Mouse (Mus musculus) T-helper 1 cell (primary cell): ENCODE data around the gene Nlrp6.
"Not testable (repeated sequence)": the region's sequence is repeated elsewhere in the genome, so short reads cannot be mapped to it uniquely, and the experiment has no call there.

Experiments
- in situ Hi-C: fragments of 300-600 bp; cut with MboI, MseI; formaldehyde crosslinking; loops from one replicate; pipeline ENCODE4 v1.15.1; 2025; ENCODE audit warnings: high pct_unique_total_duplicates

The Nlrp6 gene

DNA sequence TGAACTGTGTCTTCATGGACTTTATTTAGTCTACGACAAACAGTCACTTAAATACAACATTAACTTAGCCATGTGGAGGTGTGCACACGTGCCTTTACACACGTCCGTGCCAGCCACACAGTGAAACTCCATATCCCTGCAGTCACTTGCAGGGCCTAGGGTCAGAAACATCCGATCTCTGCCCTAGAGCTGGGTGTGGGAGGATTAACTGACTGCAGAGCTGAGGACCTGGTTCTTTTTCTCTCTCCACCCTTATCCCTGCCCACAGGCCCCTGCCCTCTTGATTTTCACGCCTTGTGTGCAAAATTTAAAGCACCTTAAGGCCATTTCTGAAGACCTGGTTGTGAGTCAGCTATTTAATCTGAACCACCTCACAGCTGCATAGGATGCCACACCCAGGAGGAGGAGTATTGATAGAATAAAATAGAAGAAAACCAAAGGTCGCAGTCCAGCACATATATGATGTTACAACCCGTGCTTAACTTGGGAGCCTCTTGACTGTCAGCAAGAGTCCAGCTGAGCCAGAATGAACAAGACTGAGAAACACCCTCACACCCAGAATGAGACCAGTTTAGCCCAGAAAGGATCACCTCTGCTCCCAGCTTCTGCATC is at the start of gene Nlrp6:
Gene Nlrp6 (plus strand): TSS at position 485 of the 612 bp plus-strand sequence.
- in situ Hi-C loops = no loop called here

DNA sequence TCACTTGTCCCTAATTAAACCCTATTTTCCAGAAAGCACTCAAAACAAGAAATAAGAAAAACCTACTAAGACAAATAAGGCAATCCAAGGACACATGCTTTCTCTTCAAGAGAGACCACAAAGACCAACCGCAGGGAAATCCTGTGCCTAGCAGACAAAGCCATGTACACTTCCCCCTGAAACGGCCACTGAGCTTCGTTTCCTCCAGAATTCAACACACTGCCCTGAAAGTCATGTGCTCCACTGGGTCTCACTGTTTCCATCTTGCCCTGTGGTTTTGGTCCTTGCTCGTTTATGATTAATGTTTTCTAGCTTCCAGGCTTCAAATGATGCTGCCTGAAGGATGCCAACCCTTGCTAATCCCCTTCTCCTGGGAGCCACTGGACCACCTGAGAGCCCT is 46.5 kb upstream of the Nlrp6 start:
- in situ Hi-C loops = no loop called here

DNA sequence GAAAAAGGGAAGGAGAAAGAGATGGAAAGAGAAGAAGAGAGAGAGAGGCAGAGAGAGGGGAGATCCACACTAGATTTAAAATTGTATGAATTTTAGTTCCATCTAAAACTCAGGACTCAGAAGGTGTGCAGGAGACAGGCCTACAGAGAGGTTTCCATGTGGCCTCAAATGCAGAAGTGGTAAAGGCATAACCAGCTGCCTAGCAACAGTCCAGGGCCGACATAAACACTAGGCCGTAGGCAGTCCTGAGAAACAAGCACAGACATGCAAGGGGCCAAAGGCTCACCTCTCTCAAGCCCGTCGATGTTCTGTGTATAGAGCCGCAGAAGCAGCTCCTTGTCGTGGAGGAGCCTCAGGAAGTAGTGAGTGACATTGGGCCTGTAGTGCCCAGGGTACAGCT is 43.3 kb upstream of the Nlrp6 start:
- in situ Hi-C loops = no loop called here

DNA sequence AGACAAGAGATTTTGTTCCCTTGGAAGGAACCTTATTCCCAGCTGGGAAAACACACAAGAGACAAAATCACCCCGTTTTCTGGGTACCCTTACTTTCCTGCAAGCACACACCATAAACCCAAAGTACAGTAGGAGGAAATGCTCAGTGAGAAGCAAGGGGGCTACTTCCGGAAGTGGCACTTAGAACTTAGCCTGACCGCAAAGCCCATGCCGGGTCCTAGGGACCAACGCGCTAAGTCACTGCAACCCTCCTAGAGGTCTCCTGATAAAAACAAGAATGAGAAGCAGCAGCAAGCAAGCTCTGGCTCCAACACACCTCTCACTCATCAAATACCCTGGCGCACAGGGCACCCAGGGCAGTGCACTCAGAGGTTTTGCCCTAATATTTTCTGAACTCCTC is 41.3 kb upstream of the Nlrp6 start:
- in situ Hi-C loops = no loop called here

DNA sequence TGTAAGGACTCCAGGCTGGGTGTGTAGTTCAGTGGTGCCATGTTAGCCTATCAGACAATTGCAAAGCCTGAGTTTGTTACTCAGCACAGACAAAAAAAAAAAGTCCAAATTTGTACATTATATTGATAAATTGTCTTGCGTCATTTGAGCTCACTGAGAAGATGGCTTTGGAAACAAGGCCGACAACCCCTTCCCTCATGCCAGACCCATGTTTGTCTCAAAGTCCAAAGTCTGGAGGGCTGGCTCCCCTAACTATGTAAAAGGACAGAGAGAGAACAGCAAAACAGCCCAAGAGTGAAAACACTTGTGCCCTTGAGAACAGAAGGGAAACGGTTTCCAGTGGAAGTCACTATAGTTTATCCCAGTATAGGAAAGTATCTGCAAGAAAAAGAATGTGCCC is 40.3 kb upstream of the Nlrp6 start:
- in situ Hi-C loops = no loop called here

DNA sequence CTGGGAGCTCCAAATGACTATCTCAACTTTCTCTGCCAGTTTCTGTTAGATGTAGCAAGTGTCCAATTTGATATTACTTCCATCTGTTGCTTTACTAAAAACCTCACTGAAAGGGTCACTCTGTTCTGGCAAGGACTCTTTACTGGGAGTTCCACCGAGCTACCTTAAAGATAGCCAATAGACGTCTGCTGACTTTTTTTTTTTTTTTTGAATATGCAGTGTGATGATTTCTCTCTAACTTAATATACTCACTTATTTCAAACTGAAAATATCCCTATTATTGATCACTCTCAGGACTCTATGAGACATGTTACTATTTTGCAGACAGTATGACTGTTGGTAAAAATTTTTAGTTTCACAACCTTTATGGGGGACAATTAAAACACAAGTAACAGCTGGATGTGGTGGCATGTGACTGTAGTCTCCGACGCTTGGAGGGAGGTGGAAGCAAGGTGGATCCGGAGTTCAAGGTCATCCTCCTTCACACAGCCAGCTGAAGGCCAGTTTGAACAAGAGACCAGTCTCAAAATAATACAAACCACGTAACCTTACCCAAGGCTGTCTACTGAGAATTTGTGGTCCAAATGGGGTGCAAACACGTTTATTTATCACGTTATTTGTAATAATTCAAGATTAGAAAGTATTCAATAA is 39.7 kb upstream of the Nlrp6 start:
- in situ Hi-C loops = no loop called here

DNA sequence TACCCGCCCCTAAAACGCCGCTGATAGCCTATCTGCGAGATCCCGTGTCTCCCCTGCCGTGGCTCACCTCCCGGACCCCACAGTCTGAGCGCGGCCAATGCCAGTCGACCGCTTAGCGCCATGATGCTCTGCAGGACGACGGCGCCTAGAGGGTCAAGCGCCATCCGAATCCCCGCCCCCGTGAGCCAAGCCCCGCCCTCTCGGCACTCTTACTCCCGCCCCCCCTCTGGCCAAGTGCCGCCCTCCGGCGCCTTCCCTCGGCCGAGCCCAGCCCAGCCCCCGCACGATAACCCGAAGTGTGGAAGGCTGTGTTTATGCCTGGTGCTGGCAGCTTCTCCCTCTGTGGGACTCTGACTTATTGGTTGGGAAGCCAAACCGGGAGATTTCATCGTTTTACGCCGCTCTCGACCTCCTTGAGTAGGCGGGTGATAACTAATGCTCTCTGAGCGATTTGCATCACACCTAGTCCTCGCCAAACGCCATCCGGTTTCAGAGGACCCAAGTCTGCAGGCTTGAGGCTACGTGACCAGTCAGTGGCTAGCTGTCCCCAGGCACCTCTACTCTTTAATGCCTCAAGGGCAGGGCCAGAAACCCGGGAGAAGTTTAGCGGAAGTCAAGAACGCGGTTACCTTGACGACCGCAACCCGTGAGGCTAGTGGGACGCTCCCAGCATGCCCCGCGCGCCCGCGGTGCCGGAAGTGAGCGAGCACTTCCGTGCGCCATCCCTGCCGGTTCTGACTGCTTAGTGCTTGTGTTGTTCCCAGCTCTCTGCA is 38.8 kb upstream of the Nlrp6 start, which contains the start of the genes Psmd13 and Sirt3:
Gene Psmd13 (plus strand): TSS at position 273 of the 773 bp plus-strand sequence.
Gene Sirt3 (minus strand): TSS at position 614 of the 773 bp plus-strand sequence.
- in situ Hi-C loops = no loop called here

DNA sequence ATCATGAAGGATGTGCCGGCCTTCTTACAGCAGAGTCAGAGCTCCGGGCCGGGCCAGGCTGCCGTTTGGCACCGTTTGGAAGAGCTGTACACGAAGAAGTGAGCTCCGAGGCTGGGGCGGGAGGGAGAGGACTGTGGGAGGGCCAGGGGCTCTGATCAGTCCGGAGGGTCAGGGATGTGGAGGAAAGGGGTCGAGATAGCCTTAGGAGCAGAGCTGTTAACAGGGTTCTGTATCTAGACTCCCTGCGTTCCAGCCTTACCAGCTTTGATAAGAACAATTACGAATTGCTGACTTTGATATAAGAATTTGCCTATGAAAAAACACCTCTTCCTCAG is 38.3 kb upstream of the Nlrp6 start:
- in situ Hi-C loops = no loop called here

DNA sequence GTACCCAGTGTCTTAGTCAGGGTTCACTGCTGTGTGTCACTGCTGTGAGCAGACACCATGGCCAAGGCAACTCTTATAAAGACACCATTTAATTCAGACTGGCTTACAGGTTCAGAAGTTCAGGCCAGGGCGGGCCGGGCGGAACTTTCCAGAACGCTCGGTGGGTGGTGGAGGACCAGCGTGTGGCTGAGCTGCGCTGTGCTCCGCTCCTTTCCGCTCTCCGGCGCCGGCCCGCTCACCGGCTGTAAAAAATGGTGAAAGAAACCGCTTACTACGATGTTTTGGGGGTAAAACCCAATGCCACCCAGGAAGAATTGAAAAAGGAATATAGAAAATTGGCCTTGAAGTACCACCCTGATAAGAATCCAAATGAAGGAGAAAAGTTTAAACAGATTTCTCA is 30.1 kb upstream of the Nlrp6 start:
- in situ Hi-C loops = not testable (repeated sequence)

DNA sequence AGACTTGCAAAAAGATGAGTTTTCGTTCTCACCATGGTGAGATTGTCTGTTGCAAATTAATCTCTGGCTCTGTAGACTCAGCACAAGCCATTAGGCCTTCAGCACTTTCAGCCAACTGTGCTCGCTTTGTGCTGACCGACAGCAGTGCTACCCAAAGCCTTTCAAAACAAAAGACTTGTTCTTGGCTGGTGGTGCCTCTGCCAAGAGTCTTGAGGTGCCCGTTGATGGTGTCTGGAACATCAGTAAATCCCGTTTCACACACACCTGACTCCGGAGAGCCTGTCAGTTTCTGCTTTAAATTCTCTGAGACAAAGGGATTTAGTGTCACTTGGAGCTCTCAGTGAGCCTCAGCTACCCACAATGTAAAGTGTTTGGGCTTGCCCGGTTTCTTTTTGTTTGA is 26.7 kb upstream of the Nlrp6 start:
- in situ Hi-C loops = no loop called here

DNA sequence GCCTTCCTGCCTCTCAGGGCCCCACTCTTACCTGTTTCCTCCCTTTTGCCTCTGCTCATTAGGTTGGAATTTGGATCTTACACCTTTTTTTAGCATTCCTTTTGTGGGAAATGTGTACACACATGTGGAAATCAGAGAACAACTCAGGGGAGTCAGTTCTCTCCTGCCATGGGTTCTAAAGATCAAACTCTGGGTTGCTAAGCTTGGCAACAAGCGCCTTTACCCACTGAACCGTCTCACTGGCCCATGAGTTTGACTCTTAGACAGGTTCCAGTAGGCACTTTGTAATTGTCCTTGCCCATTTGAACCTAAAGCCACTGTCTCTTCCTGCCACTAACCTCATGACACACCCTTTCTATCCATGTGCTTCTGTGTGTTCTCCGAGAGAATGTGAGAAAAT is 26.1 kb upstream of the Nlrp6 start:
- in situ Hi-C loops = no loop called here

DNA sequence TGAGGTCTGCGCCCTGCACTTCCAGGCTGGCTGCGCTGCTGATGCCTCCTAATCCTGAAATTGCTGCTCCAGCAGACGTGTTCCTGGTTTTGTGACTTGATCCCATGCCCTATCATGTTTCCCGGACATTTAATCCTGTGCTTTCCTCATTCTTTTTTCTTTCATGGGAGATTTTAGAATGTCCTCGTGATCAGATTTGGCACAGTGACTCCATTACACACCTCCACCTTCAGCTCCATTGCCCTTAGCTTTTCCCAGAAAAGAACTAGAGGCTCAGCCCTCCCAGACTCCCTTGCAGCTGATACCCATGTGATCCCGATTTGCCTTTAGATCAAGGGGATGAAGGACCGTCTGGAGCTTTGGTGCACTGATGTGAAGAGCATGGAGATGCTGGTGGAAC is 22.8 kb upstream of the Nlrp6 start:
- in situ Hi-C loops = no loop called here

DNA sequence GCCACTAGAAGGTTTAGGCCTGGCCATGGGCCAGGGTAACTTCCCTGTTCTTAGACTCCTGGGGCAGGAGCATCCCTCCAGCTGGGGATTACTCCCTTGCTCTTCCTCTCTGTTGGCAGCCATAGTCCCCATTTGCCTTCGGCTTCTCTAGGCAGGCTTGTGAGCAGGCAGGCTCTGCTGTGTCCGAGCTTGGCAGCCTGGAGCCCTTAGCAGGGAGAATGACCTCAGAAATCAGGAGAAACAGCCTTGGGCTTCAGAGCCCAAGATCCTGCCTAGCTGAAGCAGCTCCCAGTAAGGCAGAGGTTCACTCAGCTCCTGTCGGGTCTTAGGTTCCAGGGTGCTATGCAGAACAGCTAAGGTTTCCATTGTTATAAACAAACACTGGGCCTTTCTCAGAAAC is 21.6 kb upstream of the Nlrp6 start:
- in situ Hi-C loops = no loop called here

DNA sequence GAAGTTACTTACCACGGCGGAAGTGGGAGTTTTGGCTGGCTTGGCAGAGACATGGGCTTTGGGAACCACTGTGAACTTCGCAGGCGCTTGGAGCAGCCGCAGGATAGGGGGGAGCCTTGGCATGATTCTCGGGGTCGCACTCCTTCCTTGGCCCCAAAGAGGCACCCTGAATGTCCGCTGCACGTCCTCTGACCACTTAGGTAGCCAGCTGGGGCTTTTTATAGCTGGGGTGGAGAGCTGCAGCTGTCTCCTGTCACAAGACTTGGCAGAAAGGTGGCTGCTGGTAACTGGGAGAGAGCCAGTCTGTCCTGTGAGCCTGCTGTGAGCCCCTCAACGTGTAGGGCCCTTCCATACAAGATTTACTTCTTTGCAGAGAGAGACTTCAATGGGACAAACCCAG is 20.5 kb upstream of the Nlrp6 start, which contains the start of gene Cox8b:
Gene Cox8b (minus strand): TSS at position 227 of the 400 bp plus-strand sequence.
- in situ Hi-C loops = loop anchor here (5.0 kb wide), 1 partner anchor 58 kb away; no protein-coding TSS in a partner anchor

DNA sequence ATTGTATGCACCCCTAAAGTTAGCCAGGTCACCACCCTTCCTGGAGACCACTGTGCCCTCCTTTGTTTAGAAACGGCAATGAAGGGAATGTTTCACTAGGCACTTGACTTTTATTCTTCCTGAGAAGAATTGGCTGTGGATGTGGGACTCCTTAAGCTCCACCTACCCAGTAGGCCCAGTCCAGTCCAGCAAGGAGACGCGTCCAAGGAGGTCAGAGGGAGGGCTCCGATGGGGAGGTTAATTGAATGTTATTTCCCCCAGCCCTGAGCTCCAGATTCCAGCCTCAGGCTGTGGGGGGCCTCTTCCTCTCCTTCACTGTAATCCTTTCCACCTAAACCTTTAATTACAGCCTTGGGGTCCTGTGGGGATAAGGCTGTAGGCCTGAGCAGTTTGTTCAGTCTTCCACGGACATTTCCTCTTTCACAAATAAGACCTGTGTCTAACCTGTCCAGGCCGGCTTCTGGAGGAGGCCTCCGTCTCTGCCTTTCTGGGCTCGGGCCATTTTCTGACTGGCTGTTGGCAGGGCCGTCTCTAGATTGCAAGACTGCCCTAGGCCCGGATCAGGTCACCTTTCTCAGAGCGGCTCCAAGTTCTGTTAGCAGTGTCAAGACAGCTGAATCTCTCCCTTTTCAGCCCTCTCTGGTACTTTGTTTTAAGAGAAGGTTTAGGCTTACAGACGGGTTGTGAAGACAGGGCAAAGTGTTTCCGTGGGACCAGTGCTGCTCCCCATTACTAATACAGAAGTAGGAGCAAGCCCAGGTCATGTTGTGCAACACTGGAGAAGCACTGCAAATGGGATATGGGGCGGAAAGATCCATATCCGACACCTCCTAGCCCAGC is 18.4 kb upstream of the Nlrp6 start:
- in situ Hi-C loops = loop anchor here (5.0 kb wide), 1 partner anchor 60 kb away; no protein-coding TSS in a partner anchor

DNA sequence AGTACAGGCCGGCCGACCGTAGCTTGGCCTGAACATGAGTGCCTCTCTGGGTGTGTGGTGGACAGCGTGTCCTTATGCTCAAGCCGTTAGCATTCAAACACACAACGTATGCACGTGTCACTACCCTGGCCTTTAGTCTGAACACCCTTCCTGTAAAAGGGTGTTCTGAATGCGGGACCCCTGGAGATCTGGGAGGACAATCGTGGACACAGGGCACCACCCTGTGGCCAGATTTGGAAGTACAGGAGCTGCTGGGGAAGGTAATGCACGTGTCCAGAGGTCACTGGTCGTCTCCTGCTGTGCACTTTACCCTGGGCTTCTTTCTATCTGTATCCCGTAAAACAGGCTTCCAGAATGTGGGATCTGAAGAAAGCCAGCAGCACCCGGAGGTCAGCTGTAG is 17.5 kb upstream of the Nlrp6 start:
- in situ Hi-C loops = loop anchor here (5.0 kb wide), 1 partner anchor 61 kb away; no protein-coding TSS in a partner anchor

DNA sequence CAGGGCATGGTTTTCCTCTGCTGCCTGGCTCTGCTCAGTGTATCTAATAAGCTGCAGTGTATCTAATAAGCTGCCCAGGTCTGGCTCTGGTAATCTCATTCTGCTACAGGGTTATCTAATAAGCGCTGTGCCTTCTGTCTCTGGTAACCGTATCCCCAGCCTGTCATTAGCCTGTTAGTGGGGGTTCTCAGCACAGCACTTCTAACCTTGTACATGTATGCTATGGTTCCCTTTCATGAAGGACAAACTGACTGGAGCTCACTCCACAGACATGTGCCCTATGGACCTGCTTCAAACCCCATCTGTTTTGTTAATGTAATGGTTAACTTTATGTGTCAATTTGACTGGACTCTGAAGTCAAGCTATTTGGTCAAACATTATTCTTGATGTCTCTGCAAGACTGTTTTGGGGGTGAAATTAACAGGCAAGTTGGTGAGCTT is 15.0 kb upstream of the Nlrp6 start:
- in situ Hi-C loops = no loop called here

DNA sequence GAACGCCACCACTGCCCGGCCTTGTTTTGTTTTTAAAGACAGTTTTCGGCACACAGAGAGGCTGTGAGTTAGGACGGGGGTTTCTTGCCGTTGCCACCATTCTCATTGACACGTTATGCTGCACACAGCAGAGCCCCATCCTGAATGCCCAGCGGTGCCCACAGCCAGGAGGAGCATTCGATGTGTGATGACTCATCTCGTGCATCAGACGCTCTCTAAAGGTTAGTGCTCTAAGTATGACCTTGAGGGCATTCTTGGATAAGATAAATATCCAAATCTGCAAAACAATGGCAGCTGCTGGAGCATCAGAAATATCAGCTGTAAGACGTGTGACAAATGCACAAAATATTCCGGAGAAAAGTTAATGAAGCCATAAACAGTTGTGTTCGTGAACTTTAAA is 13.6 kb upstream of the Nlrp6 start:
- in situ Hi-C loops = no loop called here

DNA sequence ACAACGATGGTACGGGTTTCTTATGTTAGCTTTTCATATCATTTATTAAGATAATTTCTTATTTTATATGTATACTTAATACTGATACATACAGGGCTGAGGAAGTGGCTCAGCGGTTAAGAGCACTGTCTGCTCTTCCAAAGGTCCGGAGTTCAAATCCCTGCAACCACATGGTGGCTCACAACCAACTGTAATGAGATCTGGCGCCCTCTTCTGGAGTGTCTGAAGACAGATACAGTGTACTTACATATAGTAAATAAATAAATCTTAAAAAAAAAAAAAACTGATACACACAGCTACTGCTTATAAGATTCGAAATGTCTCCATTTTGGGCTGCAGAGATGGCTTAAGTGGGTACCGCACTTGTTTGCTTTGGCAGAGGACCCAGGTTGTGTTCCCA is 13.0 kb upstream of the Nlrp6 start:
- in situ Hi-C loops = no loop called here

DNA sequence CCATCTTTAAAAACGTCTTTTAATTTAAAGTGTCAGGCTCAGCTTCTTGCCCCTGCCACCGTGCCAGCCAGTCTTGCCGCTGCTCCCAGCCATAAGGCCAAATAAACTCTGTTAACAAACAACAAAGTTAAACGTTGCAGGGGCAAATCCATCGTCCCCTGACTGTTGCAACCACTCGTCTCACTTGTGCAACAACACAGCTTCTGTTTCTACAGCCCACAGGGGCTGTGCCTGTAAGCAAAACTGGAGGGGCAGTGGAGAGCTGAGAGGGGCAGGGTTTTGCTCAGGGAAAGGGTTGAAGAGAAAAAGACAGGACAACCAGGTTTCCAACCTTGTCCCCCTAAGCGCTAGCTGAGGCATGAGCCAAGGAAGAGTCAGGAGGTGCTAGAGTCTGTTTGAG is 12.5 kb upstream of the Nlrp6 start:
- in situ Hi-C loops = no loop called here

DNA sequence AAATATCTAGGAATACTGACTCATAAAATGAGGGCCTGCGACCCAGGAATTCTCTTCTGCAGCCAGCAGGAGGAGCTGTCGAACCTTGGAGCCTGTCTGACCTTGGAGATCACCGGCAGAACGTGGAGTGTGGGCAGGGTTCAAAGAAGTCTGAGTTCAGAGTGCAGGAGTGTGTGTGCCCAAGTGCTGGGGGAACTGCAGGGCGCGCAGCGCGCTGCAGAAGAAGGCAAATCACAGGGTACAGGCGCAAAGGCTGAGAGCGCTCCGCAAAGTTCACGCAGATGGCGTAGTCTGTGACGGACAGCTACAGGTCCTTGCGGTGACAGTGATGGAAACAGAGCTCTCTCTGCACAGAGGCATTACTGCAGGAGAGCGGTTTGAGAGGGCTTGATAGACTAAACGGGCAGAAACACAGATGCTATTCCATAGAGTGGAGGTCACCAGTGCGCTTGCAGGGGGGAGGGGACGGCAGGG is 12.0 kb upstream of the Nlrp6 start:
- in situ Hi-C loops = no loop called here

DNA sequence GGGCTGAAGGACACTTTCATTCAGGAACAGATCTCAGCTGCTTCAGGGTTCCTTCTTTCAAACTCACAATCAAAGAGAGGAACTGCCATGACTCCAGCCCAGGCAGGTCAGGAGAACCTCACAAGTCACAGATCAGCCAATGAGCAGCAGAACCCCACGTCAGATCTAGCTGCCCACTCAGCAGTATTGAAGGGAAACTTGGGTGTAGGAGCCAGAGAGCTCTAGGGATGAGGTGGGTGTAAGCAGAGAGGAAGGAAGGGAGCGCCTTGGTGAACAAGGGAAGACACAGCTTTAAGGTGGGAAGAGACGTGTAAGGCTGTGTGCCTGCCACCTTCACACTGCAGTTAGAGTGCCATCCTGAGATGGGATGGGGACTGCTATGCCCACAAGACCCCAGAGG is 8.4 kb upstream of the Nlrp6 start:
- in situ Hi-C loops = no loop called here
